Mouse (Mus musculus): ENCODE results near the gene Pnlip. TPM values are rescaled to one million over a fixed set of nuclear protein-coding genes. Genes with fewer than 3 reads are reported as not detected.

Gene Pnlip
- total RNA-seq (2014; rRNA removed) (not detected in 2 replicates), polyA plus RNA-seq (2015; fragmentation: Nextera tagmentation; extraction: Ambion mirVana) (0.17 and 0.48 TPM in 2 replicates)

DNA sequence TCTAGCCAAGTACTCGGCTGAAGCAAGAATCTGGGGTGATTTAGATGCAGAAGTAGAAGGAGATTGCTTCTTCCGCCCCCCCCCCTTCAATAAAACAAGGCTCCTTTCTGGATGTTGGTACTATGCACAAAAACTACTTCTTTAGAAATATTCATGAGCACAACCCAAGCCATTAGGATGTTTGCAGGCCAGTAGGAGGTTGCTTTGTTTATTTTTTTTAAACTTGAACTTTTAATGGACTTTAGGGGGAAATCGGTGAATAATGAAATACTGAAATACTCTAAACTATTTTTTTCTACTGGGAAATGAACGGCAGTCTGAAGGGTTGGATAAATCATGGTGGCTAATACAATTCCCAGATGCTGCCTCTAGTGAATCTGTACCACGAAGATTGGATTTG, at the start of gene Pnlip:
TSS of gene Pnlip (plus strand) at position 301 of the 400 bp plus-strand sequence.
- ATAC-seq (ENCODE audit: low FRiP score), result no peak
- H3K4me2 ChIP-seq (ENCODE audit: low read depth, low read length, poor library complexity, severe bottlenecking), result no peak within 1 kb of the TSS
- no peaks in the 10 kb centered on the region for H3K4me1 ChIP-seq (ENCODE audit: insufficient read depth, low read length)
- no peak within 1 kb of the TSS for H3K9ac ChIP-seq (replicated peaks; ENCODE audit: low read length, poor library complexity, severe bottlenecking)
- H3K36me3 ChIP-seq (ENCODE audit: insufficient read depth, low read length), result no peaks in the 10 kb centered on the region
- H3K27ac ChIP-seq (ENCODE audit: low read depth, low read length), result no peak within 1 kb of the TSS
- no peak within 1 kb of the TSS for H3K4me3 ChIP-seq (ENCODE audit: low read depth, low read length)
- no peak for DNase-seq (ENCODE audit: low spot score)
- 82% methylated on average over 5 of the region's 5 CpGs for WGBS
- H3K9me3 ChIP-seq (ENCODE audit: low read length), result no peaks in the 10 kb centered on the region
- H3K27me3 ChIP-seq (ENCODE audit: insufficient read depth, low read length), result no peaks in the 10 kb centered on the region
- TF ChIP-seq CTCF (IDR thresholded peaks at IDR 0.05), result no peak

DNA sequence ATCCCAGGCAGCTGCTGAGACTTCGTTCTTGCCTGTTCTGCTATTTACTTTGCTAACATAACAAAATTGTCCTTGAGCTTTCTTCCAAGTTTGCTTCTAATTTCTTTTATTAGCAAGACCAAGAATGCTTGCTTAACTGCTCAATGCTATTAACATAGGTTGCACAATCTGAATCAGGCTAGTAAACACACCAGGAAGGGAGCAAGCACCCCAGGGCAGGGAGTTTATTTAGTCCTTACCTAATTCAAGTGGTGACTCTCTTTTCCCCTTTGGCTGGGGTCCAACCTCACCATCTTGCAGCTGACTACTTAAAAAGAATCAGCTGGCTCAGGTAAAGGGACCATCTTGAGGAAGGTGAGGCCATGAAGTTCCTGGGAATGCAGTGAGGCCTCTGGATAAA, 42.6 kb upstream of the Pnlip start:
- WGBS, result 76% methylated on average over 1 of the region's 1 CpGs
- TF ChIP-seq CTCF (IDR thresholded peaks at IDR 0.05), result no peak
- Histone ChIP-seq H3K4me3 (ENCODE audit: low read depth, low read length) (no peak overlapping the region), H3K9ac (replicated peaks; ENCODE audit: low read length, poor library complexity, severe bottlenecking) (no peak overlapping the region), H3K9me3 (ENCODE audit: low read length) (no peaks in the 10 kb centered on the region), H3K36me3 (ENCODE audit: insufficient read depth, low read length) (no peaks in the 10 kb centered on the region), H3K27ac (ENCODE audit: low read depth, low read length) (no peak overlapping the region), H3K27me3 (ENCODE audit: insufficient read depth, low read length) (no peaks in the 10 kb centered on the region), H3K4me1 (ENCODE audit: insufficient read depth, low read length) (no peaks in the 10 kb centered on the region), H3K4me2 (ENCODE audit: low read depth, low read length, poor library complexity, severe bottlenecking) (no peak overlapping the region)
- ATAC-seq (ENCODE audit: low FRiP score), result no peak
- DNase-seq (ENCODE audit: low spot score), result no peak

DNA sequence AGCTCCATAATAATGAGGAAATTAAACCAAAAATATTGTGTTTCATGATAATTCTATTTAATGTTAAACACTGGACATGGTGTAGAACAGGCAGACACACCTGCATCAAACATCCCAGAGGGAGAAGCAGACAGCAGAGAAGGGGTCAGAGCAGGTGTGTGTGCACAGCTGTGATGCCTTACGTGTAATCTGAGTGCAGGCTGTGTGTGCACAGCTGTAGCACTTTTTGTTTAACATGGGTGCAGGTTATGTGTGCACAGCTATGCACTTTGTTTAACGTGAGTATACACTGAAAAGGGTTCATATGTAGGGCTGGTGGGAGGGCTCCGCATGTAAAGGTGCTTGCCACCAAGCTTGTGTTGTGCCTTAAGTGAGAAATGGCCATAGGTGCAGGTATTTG, 39.6 kb upstream of the Pnlip start:
- DNase-seq (ENCODE audit: low spot score) (no peak), ATAC-seq (ENCODE audit: low FRiP score) (no peak)
- Histone ChIP-seq H3K9me3 (ENCODE audit: low read length) (no peaks in the 10 kb centered on the region), H3K4me2 (ENCODE audit: low read depth, low read length, poor library complexity, severe bottlenecking) (no peak overlapping the region), H3K27me3 (ENCODE audit: insufficient read depth, low read length) (no peaks in the 10 kb centered on the region), H3K27ac (ENCODE audit: low read depth, low read length) (no peak overlapping the region), H3K36me3 (ENCODE audit: insufficient read depth, low read length) (no peaks in the 10 kb centered on the region), H3K9ac (replicated peaks; ENCODE audit: low read length, poor library complexity, severe bottlenecking) (no peak overlapping the region), H3K4me3 (ENCODE audit: low read depth, low read length) (no peak overlapping the region), H3K4me1 (ENCODE audit: insufficient read depth, low read length) (no peaks in the 10 kb centered on the region)
- 93% methylated on average over 3 of the region's 3 CpGs for WGBS
- no peak for TF ChIP-seq CTCF (IDR thresholded peaks at IDR 0.05)

DNA sequence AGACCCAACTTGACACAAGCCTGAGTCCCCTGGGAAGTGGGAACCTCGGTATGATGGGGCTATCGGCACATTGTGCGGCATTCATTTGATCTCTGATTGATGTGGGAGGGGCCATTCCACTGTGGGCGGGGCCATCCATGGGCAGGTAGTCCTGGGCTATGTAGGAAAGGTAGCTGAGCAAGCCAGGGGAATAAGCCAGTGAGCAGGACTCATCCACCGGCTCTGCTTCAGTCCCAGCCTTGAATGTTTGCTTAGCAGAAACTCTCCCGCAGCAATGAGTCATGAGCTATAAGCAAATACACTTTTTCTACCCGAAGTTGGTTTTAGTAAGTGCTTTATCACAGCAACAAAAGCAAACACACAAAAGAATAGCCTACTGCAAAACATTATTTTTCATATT, 35.7 kb upstream of the Pnlip start:
- H3K4me1 ChIP-seq (ENCODE audit: insufficient read depth, low read length), result no peaks in the 10 kb centered on the region
- no peaks in the 10 kb centered on the region for H3K9me3 ChIP-seq (ENCODE audit: low read length)
- no peaks in the 10 kb centered on the region for H3K27me3 ChIP-seq (ENCODE audit: insufficient read depth, low read length)
- H3K4me3 ChIP-seq (ENCODE audit: low read depth, low read length), result no peak overlapping the region
- no peak for TF ChIP-seq CTCF (IDR thresholded peaks at IDR 0.05)
- no peak overlapping the region for H3K4me2 ChIP-seq (ENCODE audit: low read depth, low read length, poor library complexity, severe bottlenecking)
- DNase-seq (ENCODE audit: low spot score) (no peak), ATAC-seq (ENCODE audit: low FRiP score) (no peak)
- H3K9ac ChIP-seq (replicated peaks; ENCODE audit: low read length, poor library complexity, severe bottlenecking), result no peak overlapping the region
- no peaks in the 10 kb centered on the region for H3K36me3 ChIP-seq (ENCODE audit: insufficient read depth, low read length)
- no peak overlapping the region for H3K27ac ChIP-seq (ENCODE audit: low read depth, low read length)
- WGBS, result 83% methylated on average over 7 of the region's 7 CpGs

DNA sequence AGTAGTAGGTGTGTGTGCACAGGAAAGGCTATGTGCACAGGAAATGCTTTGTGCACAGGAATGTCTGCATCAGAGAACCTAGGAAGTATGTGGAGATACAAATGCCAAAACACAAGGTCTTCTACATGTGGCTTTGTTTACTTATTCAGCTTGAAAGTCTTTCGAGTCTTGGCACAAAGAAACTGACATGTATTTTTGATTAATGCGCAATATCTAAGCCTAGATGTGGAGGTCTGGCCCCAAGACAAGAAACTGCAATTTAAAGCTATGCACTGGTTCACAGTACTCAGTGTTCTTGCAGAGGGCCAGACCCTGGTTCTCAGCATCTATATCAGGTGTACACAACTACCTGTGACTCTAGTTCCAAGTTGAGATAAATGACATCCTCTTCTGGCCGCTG, 31.6 kb upstream of the Pnlip start:
- ATAC-seq (ENCODE audit: low FRiP score), result no peak
- no peak overlapping the region for H3K4me3 ChIP-seq (ENCODE audit: low read depth, low read length)
- H3K4me1 ChIP-seq (ENCODE audit: insufficient read depth, low read length), result no peaks in the 10 kb centered on the region
- no peak overlapping the region for H3K9ac ChIP-seq (replicated peaks; ENCODE audit: low read length, poor library complexity, severe bottlenecking)
- no peaks in the 10 kb centered on the region for H3K27me3 ChIP-seq (ENCODE audit: insufficient read depth, low read length)
- H3K27ac ChIP-seq (ENCODE audit: low read depth, low read length), result no peak overlapping the region
- no peak overlapping the region for H3K4me2 ChIP-seq (ENCODE audit: low read depth, low read length, poor library complexity, severe bottlenecking)
- no peak for DNase-seq (ENCODE audit: low spot score)
- H3K36me3 ChIP-seq (ENCODE audit: insufficient read depth, low read length), result no peaks in the 10 kb centered on the region
- TF ChIP-seq CTCF (IDR thresholded peaks at IDR 0.05), result no peak
- H3K9me3 ChIP-seq (ENCODE audit: low read length), result no peaks in the 10 kb centered on the region
- 86% methylated on average over 3 of the region's 3 CpGs for WGBS

DNA sequence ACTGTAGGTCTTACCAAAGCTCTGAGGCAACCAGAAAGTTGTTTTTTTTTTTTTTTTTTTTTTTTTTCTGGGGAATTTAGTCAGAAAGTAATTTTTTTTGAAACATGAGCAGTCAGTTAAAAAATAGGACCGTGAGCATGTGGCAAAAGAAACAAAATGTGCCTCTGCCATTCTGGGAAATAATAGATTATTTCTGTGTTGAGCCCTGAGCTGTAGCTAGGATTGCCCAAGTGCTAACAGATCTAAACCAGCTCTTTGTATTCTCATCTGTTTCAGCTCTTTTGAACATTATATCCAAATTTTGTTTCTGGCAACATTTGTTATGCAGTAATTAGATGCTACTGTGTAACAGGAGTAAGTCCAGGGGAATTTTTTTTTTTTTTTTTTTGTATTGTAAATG, 30.7 kb upstream of the Pnlip start:
- H3K4me1 ChIP-seq (ENCODE audit: insufficient read depth, low read length), result no peaks in the 10 kb centered on the region
- H3K36me3 ChIP-seq (ENCODE audit: insufficient read depth, low read length), result no peaks in the 10 kb centered on the region
- H3K27ac ChIP-seq (ENCODE audit: low read depth, low read length), result no peak overlapping the region
- H3K9me3 ChIP-seq (ENCODE audit: low read length), result no peaks in the 10 kb centered on the region
- no peaks in the 10 kb centered on the region for H3K27me3 ChIP-seq (ENCODE audit: insufficient read depth, low read length)
- H3K9ac ChIP-seq (replicated peaks; ENCODE audit: low read length, poor library complexity, severe bottlenecking), result no peak overlapping the region
- TF ChIP-seq CTCF (IDR thresholded peaks at IDR 0.05), result no peak
- DNase-seq (ENCODE audit: low spot score) (no peak), ATAC-seq (ENCODE audit: low FRiP score) (no peak)
- 73% methylated on average over 1 of the region's 1 CpGs for WGBS
- no peak overlapping the region for H3K4me2 ChIP-seq (ENCODE audit: low read depth, low read length, poor library complexity, severe bottlenecking)
- no peak overlapping the region for H3K4me3 ChIP-seq (ENCODE audit: low read depth, low read length)

All from midbrain, postnatal 0 days (tissue).